Mouse (Mus musculus): ENCODE results near the gene Bod1.

DNA sequence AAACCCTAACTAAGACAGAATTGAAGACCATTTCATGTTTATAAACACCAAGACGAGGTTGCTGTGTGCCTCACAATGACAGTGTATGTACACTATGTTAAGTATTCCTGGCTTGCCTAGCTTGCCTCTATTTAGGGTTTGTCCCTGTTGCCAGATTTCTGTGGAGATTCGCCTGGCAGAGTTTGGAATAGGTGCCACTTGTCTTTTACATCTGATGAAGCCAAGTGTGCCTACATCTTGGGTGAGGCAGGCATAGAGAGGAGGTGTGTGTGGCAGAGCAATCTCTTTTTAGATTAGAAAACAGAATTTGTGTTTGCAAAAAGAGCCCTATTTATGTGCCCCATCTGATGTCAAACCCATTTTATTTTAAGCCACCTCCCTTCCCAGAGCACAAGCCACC lies 12.4 kb upstream of the Bod1 start:
- TF ChIP-seq CTCF (IDR thresholded peaks at IDR 0.05; ENCODE audit: low read depth), result no peak
- no peak for TF ChIP-seq EP300 (IDR thresholded peaks at IDR 0.05; ENCODE audit: low read depth)

Measured in liver, embryonic 14.5 days (tissue).